Mouse (Mus musculus): ENCODE data around the gene Prkag1. TPM values are rescaled to one million over a fixed set of nuclear protein-coding genes. Genes with fewer than 3 reads are reported as not detected.

The Prkag1 gene
- polyA plus RNA-seq, 1 experiment from 2014 or later, result 56.2 TPM

DNA sequence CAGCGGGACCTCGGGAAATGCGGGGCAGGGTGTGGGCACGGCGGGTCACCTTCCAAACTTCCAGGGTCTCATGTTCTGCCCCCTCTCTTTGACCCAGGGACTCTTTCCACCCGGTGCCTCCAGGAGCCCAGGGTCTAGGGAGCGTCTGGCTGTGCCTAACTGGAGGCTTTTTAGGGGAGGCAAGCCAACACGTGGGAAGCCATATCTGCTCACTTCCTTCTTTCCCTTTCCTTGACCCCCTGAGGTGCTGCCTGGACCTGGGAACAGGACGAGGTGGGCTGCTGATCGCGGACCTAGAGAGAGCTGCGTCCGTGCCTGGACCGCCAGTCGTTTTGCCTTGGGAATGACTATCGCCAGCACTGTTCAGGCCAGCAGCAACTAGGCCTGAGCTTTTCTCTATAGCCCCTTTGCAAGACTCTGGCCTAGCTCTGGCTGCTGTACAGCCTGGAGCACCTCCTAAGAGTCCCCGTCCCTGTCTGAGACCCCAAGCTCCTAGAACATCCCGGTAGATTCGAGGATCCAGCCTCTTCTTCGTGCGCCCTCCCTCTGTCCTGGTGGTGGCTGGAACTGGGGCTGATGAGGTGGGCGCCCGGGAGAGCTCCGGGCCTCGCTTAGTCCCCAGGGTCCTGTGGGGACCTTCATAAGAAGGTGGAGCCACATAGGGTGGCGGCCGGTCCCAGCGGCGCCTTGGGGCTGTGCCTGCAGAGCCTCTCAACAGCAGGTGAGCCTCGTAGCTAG, 25.1 kb downstream of the Prkag1 start:
- Histone ChIP-seq H3K36me3 (ENCODE audit: control insufficient read depth, insufficient read depth, low read length) (no peaks in the 10 kb centered on the region), H3K9me3 (ENCODE audit: control insufficient read depth, low read length) (no peaks in the 10 kb centered on the region), H3K4me3 (ENCODE audit: low read depth, low read length) (peak overlapping the region; percentile 45), H3K4me1 (replicated peaks; ENCODE audit: control insufficient read depth, insufficient read depth) (peaks cover 2% of the 10 kb centered on the region; the same call in 1 of the 2 replicates), H3K9ac (ENCODE audit: low read length) (no peak overlapping the region), H3K27me3 (ENCODE audit: control insufficient read depth, insufficient read depth, low read length) (peaks cover 17% of the 10 kb centered on the region), H3K4me2 (replicated peaks; ENCODE audit: low read depth) (peak overlapping the region; percentile 57), H3K27ac (replicated peaks) (no peak overlapping the region)
- TF ChIP-seq EP300 (optimal IDR thresholded peaks at IDR 0.05) (no peak), CTCF (IDR thresholded peaks at IDR 0.05; ENCODE audit: low read depth) (no peak)
- DNase-seq (ENCODE audit: low spot score), result no peak
- 33% methylated on average over 30 of the region's 30 CpGs for WGBS
- peak; percentile 3; the same call in 1 of the 2 replicates for ATAC-seq (ENCODE audit: low FRiP score, low TSS enrichment)

DNA sequence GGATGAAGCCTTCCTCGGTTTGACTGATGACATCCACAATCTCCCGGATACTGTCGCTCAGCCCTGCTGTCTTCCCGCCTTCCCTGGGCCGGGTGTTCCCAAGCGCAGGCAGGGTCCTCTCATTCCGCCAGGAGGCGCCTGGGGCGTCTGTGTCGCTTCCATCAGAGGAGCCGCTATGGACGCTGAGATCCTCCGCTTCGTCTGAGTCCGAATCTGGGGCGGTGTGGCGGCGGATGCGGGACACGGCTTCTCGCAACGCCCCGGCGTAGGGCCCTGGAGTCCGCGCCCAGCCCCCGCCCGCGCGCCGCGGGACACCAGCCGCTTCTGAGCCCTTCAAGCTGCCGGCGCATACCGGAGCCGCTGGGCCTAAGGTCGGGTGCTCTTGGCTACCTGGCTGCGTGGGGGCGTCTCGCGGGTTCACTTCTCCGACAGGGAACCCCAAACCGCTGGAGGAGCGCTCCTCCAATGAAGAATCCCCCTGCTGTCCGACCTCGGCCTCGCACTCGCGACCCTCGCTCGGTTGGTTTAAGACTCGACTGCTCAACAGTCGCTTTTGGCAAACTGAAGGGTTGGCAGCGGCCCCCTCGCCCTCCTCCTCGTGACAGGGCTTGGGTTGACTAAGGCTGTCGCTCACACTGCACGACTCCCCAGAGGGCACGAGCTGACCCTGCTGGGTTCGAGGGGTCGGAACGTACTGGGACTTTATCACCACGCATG, 25.8 kb downstream of the Prkag1 start:
- TF ChIP-seq CTCF (IDR thresholded peaks at IDR 0.05; ENCODE audit: low read depth) (peak; percentile 76), EP300 (optimal IDR thresholded peaks at IDR 0.05) (no peak)
- Histone ChIP-seq H3K9ac (ENCODE audit: low read length) (peak overlapping the region; percentile 52; the same call in 1 of the 2 replicates), H3K27me3 (ENCODE audit: control insufficient read depth, insufficient read depth, low read length) (peaks cover 23% of the 10 kb centered on the region), H3K36me3 (ENCODE audit: control insufficient read depth, insufficient read depth, low read length) (no peaks in the 10 kb centered on the region), H3K27ac (replicated peaks) (no peak overlapping the region), H3K4me1 (replicated peaks; ENCODE audit: control insufficient read depth, insufficient read depth) (peaks cover 2% of the 10 kb centered on the region; the same call in 1 of the 2 replicates), H3K4me3 (ENCODE audit: low read depth, low read length) (peak overlapping the region; percentile 45), H3K4me2 (replicated peaks; ENCODE audit: low read depth) (peak overlapping the region; percentile 79), H3K9me3 (ENCODE audit: control insufficient read depth, low read length) (no peaks in the 10 kb centered on the region)
- 0 out of 2 replicates have a peak, but pooled peaks have one; percentile 43 for ATAC-seq (ENCODE audit: low FRiP score, low TSS enrichment)
- 3% methylated on average over 63 of the region's 64 CpGs for WGBS
- peak; percentile 78 for DNase-seq (ENCODE audit: low spot score)

DNA sequence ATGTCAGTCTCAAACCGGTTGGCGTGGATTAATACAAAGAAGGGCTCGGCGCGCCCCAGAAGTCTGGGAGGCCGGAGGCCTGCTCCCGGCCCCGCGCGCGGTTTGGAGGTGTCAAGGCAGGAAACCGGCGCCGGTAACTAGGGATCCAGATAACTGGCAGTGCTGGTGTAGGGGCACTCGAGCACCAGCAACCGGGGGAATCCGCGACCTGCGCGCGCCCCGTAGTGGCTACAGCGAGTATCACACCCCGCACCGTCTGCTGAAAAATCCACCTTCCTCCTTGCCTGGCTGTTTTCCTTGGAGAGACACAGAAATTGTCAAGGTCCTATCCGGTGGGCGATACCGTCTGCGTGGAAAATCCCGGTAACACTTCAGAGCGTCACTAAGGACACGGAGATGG, 27.3 kb downstream of the Prkag1 start:
- ATAC-seq (ENCODE audit: low FRiP score, low TSS enrichment), result no peak; the same call in 1 of the 2 replicates

DNA sequence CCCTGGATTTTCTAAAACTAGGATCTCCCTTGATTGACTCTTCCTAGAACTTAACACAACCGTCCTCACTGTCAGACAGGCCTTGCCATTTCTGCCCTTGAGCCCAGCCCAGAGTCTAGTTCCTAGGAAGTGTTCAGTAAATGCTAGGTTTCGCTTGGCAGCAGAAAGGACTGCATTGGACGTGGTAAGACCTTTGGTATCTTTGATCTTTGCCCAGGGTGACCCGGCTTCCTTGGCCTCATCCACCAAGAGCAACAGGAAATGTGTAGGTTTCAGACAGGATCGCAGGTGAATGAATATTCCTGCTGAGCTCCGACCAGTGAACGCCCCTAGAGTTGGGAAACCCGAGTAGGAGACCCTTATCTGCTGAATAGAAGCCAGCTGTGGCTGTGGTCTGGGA, 28.4 kb downstream of the Prkag1 start:
- Histone ChIP-seq H3K9me3 (ENCODE audit: control insufficient read depth, low read length) (no peaks in the 10 kb centered on the region), H3K36me3 (ENCODE audit: control insufficient read depth, insufficient read depth, low read length) (no peaks in the 10 kb centered on the region), H3K27me3 (ENCODE audit: control insufficient read depth, insufficient read depth, low read length) (peaks cover 28% of the 10 kb centered on the region), H3K4me3 (ENCODE audit: low read depth, low read length) (no peak overlapping the region), H3K4me1 (replicated peaks; ENCODE audit: control insufficient read depth, insufficient read depth) (peaks cover 2% of the 10 kb centered on the region; the same call in 1 of the 2 replicates), H3K27ac (replicated peaks) (no peak overlapping the region), H3K4me2 (replicated peaks; ENCODE audit: low read depth) (no peak overlapping the region), H3K9ac (ENCODE audit: low read length) (no peak overlapping the region)
- 10% methylated on average over 8 of the region's 8 CpGs for WGBS
- no peak for TF ChIP-seq EP300 (optimal IDR thresholded peaks at IDR 0.05)
- DNase-seq (ENCODE audit: low spot score) (no peak), ATAC-seq (ENCODE audit: low FRiP score, low TSS enrichment) (no peak)

More for the DNA sequence above, 27.3 kb downstream of the Prkag1 start:
- Histone ChIP-seq H3K27me3 (ENCODE audit: control insufficient read depth, insufficient read depth, low read length) (peaks cover 24% of the 10 kb centered on the region), H3K36me3 (ENCODE audit: control insufficient read depth, insufficient read depth, low read length) (no peaks in the 10 kb centered on the region), H3K9ac (ENCODE audit: low read length) (no peak overlapping the region), H3K4me2 (replicated peaks; ENCODE audit: low read depth) (peak overlapping the region; percentile 31), H3K4me3 (ENCODE audit: low read depth, low read length) (no peak overlapping the region), H3K4me1 (replicated peaks; ENCODE audit: control insufficient read depth, insufficient read depth) (peaks cover 2% of the 10 kb centered on the region; the same call in 1 of the 2 replicates), H3K9me3 (ENCODE audit: control insufficient read depth, low read length) (no peaks in the 10 kb centered on the region), H3K27ac (replicated peaks) (no peak overlapping the region)
- WGBS, result 0% methylated on average over 32 of the region's 32 CpGs
- DNase-seq (ENCODE audit: low spot score), result peak; percentile 87
- TF ChIP-seq EP300 (optimal IDR thresholded peaks at IDR 0.05) (no peak), CTCF (IDR thresholded peaks at IDR 0.05; ENCODE audit: low read depth) (peak; percentile 86)

DNA sequence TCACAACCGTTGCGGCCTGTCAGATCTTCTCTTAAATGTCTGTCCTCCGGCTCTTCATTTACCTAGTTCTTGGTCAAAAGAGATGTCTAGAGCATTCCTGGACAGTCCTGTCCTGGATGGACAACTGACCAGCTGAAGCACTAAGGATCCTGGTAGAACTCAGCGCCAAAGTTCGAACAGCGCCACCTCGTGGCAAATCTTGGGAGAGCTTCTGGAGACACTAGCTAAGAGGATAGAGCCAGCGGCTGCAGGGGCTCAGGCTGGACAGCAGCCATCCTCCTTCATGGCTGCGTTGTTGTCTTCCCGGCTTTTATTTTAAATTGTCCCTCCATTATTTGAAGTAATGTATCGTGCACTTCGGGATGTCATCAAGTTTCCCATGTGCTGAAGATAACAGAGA, 31.9 kb downstream of the Prkag1 start:
- no peak overlapping the region for H3K4me2 ChIP-seq (replicated peaks; ENCODE audit: low read depth)
- no peaks in the 10 kb centered on the region for H3K9me3 ChIP-seq (ENCODE audit: control insufficient read depth, low read length)
- WGBS, result 10% methylated on average over 12 of the region's 12 CpGs
- no peak overlapping the region for H3K27ac ChIP-seq (replicated peaks)
- no peaks in the 10 kb centered on the region for H3K36me3 ChIP-seq (ENCODE audit: control insufficient read depth, insufficient read depth, low read length)
- peaks cover 22% of the 10 kb centered on the region for H3K27me3 ChIP-seq (ENCODE audit: control insufficient read depth, insufficient read depth, low read length)
- ATAC-seq (ENCODE audit: low FRiP score, low TSS enrichment), result no peak
- TF ChIP-seq CTCF (IDR thresholded peaks at IDR 0.05; ENCODE audit: low read depth), result peak; percentile 87
- no peak for TF ChIP-seq EP300 (optimal IDR thresholded peaks at IDR 0.05)
- H3K9ac ChIP-seq (ENCODE audit: low read length), result no peak overlapping the region
- no peaks in the 10 kb centered on the region for H3K4me1 ChIP-seq (replicated peaks; ENCODE audit: control insufficient read depth, insufficient read depth)
- H3K4me3 ChIP-seq (ENCODE audit: low read depth, low read length), result no peak overlapping the region
- DNase-seq (ENCODE audit: low spot score), result peak; percentile 83

DNA sequence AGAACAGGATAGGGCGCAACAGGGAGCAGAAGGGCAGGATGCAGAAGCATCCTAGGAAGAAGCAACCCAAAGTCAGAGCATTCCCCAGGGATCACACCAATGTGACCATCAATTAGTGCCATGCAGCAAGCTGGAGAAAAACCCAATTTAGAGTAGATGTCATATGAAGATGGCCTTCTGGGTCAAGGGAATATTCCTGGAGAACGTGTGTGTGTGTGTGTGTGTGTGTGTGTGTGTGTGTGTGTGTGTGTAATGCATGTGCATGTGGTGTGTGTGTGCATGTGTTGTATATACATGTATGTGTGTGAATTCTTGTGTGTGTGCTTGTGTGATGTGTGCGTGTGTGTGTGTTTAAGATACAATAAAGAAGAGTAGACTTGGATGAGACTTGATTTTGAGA, 32.4 kb downstream of the Prkag1 start:
- Histone ChIP-seq H3K27ac (replicated peaks) (no peak overlapping the region), H3K4me3 (ENCODE audit: low read depth, low read length) (no peak overlapping the region), H3K4me2 (replicated peaks; ENCODE audit: low read depth) (no peak overlapping the region), H3K9me3 (ENCODE audit: control insufficient read depth, low read length) (no peaks in the 10 kb centered on the region), H3K4me1 (replicated peaks; ENCODE audit: control insufficient read depth, insufficient read depth) (no peaks in the 10 kb centered on the region), H3K36me3 (ENCODE audit: control insufficient read depth, insufficient read depth, low read length) (no peaks in the 10 kb centered on the region), H3K27me3 (ENCODE audit: control insufficient read depth, insufficient read depth, low read length) (peaks cover 22% of the 10 kb centered on the region), H3K9ac (ENCODE audit: low read length) (no peak overlapping the region)
- ATAC-seq (ENCODE audit: low FRiP score, low TSS enrichment) (no peak), DNase-seq (ENCODE audit: low spot score) (no peak)
- 57% methylated on average over 3 of the region's 3 CpGs for WGBS
- TF ChIP-seq CTCF (IDR thresholded peaks at IDR 0.05; ENCODE audit: low read depth), result no peak
- TF ChIP-seq EP300 (optimal IDR thresholded peaks at IDR 0.05), result no peak

All from stomach, postnatal 0 days (tissue).